Mouse (Mus musculus) CH12.LX (cell line): ENCODE measurements at regions not wholly inside any gene's neighbourhood (a gene's known extent, or its start where the extent isn't known, plus 50 kb on each side); places are given as distances from the start of the nearest gene placed in this dataset.
A peak's percentile ranks its signal among the peaks of the same experiment; 100 is the strongest.

Experiments used
- DNase-seq: peaks from one replicate; pipeline ENCODE4 v3.0.0-alpha.2; 2013; ENCODE audit errors: extremely low read depth
- H3K27ac ChIP-seq: 2 replicates; pipeline ENCODE4 v1.5.1; 2012; ENCODE audit warnings: low read depth, mild to moderate bottlenecking, control low read depth, moderate library complexity; ENCODE audit not compliant: insufficient read depth
- H3K27me3 ChIP-seq: replicated peaks from 2 replicates; pipeline ENCODE3; 2012; ENCODE audit warnings: inconsistent platforms
- H3K36me3 ChIP-seq, 2 experiments: replicated peaks in 1 of 2; 2 replicates each; pipeline versions ENCODE3 to v1.6.1; 2012; ENCODE audit warnings: inconsistent platforms in 1 of 2, low read length in 1 of 2, mild to moderate bottlenecking in 1 of 2, mixed read lengths in 1 of 2, moderate library complexity in 1 of 2; ENCODE audit not compliant: control insufficient read depth in 1 of 2, insufficient read depth in 1 of 2
- H3K4me1 ChIP-seq, 2 experiments: 2 replicates each; pipeline ENCODE4 v1.6.1; 2012; ENCODE audit warnings: inconsistent platforms in 1 of 2, moderate library complexity in 1 of 2; ENCODE audit not compliant: insufficient read depth in 2 of 2, control insufficient read depth in 1 of 2
- H3K4me2 ChIP-seq: 2 replicates; pipeline ENCODE4 v1.6.1; 2012; ENCODE audit warnings: low read depth, mild to moderate bottlenecking, control low read depth; ENCODE audit not compliant: poor library complexity, insufficient read depth, severe bottlenecking
- H3K4me3 ChIP-seq, 3 experiments: fragments of 150-350 bp in 1 of 3; sonication (generic) in 1 of 3; replicated peaks in 1 of 3; 2 replicates each; pipeline versions ENCODE3 to v1.5.1; 2011 to 2012; ENCODE audit warnings: low read depth in 2 of 3, low read length in 2 of 3, mild to moderate bottlenecking in 2 of 3, moderate library complexity in 2 of 3, control low read depth in 1 of 3, improper control_type of control experiment in 1 of 3, inconsistent platforms in 1 of 3, mixed read lengths in 1 of 3; ENCODE audit not compliant: poor library complexity in 1 of 3
- H3K79me2 ChIP-seq: replicated peaks from 2 replicates; pipeline ENCODE4 v1.6.1; 2012; ENCODE audit warnings: mild to moderate bottlenecking, moderate library complexity; ENCODE audit not compliant: control insufficient read depth, poor library complexity, insufficient read depth, severe bottlenecking; ENCODE audit errors: extremely low read depth
- H3K9ac ChIP-seq: 2 replicates; pipeline ENCODE4 v1.6.1; 2012; ENCODE audit warnings: low read depth, mild to moderate bottlenecking, control low read depth, moderate library complexity; ENCODE audit not compliant: insufficient read depth
- H3K9me3 ChIP-seq: replicated peaks from 2 replicates; pipeline ENCODE3; 2012; ENCODE audit warnings: low read length, inconsistent platforms, mixed read lengths
- CTCF ChIP-seq, 2 experiments: IDR thresholded peaks in 1 of 2; conservative IDR thresholded peaks in 1 of 2; 2 replicates each; pipeline ENCODE4 v1.5.1; 2011 to 2012; ENCODE audit warnings: low read depth in 2 of 2, low read length in 2 of 2, improper control_type of control experiment in 1 of 2, inconsistent platforms in 1 of 2, mild to moderate bottlenecking in 1 of 2, moderate library complexity in 1 of 2
- ETS1 ChIP-seq: conservative IDR thresholded peaks from 2 replicates; pipeline ENCODE4 v1.6.1; 2012; ENCODE audit warnings: low read depth, mild to moderate bottlenecking, inconsistent platforms, low read length, improper control_type of control experiment, moderate library complexity
- IRF4 ChIP-seq: IDR thresholded peaks from 2 replicates; pipeline ENCODE4 v1.6.1; 2014; ENCODE audit warnings: low read depth, mild to moderate bottlenecking, inconsistent platforms, low read length, improper control_type of control experiment
- KAT2A ChIP-seq: IDR thresholded peaks from 2 replicates; pipeline ENCODE4 v1.6.1; 2012; ENCODE audit warnings: low read length, improper control_type of control experiment, inconsistent platforms; ENCODE audit not compliant: insufficient replicate concordance
- MAFK ChIP-seq: IDR thresholded peaks from 2 replicates; pipeline ENCODE4 v1.6.1; 2011; ENCODE audit warnings: low read length, improper control_type of control experiment; ENCODE audit not compliant: insufficient replicate concordance
- MAX ChIP-seq: IDR thresholded peaks from 2 replicates; pipeline ENCODE4 v1.6.1; 2011; ENCODE audit warnings: low read length, improper control_type of control experiment
- MYC ChIP-seq: IDR thresholded peaks from 2 replicates; pipeline ENCODE4 v1.6.1; 2011; ENCODE audit warnings: low read depth, mild to moderate bottlenecking, improper control_type of control experiment, low read length
- NELFE ChIP-seq: IDR thresholded peaks from 2 replicates; pipeline ENCODE4 v1.6.1; 2011; ENCODE audit warnings: low read depth, low read length, improper control_type of control experiment
- PAX5 ChIP-seq: IDR thresholded peaks from 2 replicates; pipeline ENCODE4 v1.6.1; 2012; ENCODE audit warnings: low read length, inconsistent platforms, mixed read lengths
- RAD21 ChIP-seq: IDR thresholded peaks from 2 replicates; pipeline ENCODE4 v1.6.1; 2011; ENCODE audit warnings: low read depth, mild to moderate bottlenecking, low read length, improper control_type of control experiment, moderate library complexity
- SIN3A ChIP-seq: IDR thresholded peaks from 2 replicates; pipeline ENCODE4 v1.6.1; 2012; ENCODE audit warnings: low read length, improper control_type of control experiment, inconsistent platforms
- SMC3 ChIP-seq: IDR thresholded peaks from 2 replicates; pipeline ENCODE4 v1.6.1; 2011; ENCODE audit warnings: low read depth, low read length, improper control_type of control experiment
- ZMIZ1 ChIP-seq: IDR thresholded peaks from 2 replicates; pipeline ENCODE4 v1.6.1; 2012; ENCODE audit warnings: low read depth, mild to moderate bottlenecking, inconsistent platforms, low read length, improper control_type of control experiment
- dilution Hi-C: fragments of 300-500 bp; cut with MboI; formaldehyde crosslinking; loops from 2 replicates; pipeline ENCODE4 v1.14.3; 2020; ENCODE audit warnings: low sequenced_read_pairs; ENCODE audit not compliant: extremely low pct_unique_long_range_greater_than_20kb, extremely low pct_ligation_motif_present
- in situ Hi-C: fragments of 300-500 bp; cut with MboI; formaldehyde crosslinking; loops from 3 replicates; pipeline ENCODE4 v1.14.3; 2019; ENCODE audit warnings: low sequenced_read_pairs, low pct_ligation_motif_present, low pct_unique_long_range_greater_than_20kb, mixed read lengths

DNA sequence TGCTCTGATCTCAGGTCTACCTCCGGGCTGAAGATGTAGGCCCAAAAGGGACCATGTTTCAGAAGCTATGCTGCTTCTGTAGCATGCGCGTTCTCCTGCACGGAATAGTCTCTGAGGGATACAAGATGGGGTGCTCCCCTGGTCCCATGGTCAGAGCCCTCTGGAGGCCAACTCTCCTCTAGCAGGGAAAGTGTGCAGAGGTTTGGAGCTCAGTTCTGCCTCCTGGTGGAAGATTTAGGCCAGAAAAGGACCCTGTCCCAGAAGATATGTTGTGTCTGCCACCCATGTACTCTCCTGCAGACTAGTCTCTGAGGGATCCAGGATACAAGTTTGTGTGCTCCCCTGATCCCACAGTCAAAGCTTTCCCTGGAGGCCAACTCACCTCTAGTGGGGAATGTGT is 350.9 kb upstream of the Ercc4 start:
- Histone ChIP-seq H3K27me3 (peaks cover 6% of the 10 kb centered on the region), H3K9me3 (no peaks in the 10 kb centered on the region), H3K4me2 (no peak overlapping the region), H3K27ac (no peak overlapping the region), H3K9ac (no peak overlapping the region), H3K4me1 (no peaks in the 10 kb centered on the region), H3K4me3 (no peak overlapping the region), H3K36me3 (no peaks in the 10 kb centered on the region), H3K79me2 (no peaks in the 10 kb centered on the region)
- DNase-seq: peak; percentile 46
- TF ChIP-seq MAX (no peak), SIN3A (no peak), MYC (no peak), SMC3 (peak; percentile 70), NELFE (peak; percentile 32; the same call in 1 of the 2 replicates), PAX5 (no peak), CTCF (conservative IDR thresholded peaks at IDR 0.05 in 1 of 2, IDR thresholded peaks at IDR 0.05 in 1 of 2; ENCODE audit: low read depth in 2 of 2, low read length in 2 of 2) (peak; percentile 44 to 94; a peak in 2 of 4 replicates), IRF4 (no peak), ZMIZ1 (no peak), RAD21 (peak; percentile 43), KAT2A (no peak)
- dilution Hi-C loops (no loop called here), in situ Hi-C loops (no loop called here)

DNA sequence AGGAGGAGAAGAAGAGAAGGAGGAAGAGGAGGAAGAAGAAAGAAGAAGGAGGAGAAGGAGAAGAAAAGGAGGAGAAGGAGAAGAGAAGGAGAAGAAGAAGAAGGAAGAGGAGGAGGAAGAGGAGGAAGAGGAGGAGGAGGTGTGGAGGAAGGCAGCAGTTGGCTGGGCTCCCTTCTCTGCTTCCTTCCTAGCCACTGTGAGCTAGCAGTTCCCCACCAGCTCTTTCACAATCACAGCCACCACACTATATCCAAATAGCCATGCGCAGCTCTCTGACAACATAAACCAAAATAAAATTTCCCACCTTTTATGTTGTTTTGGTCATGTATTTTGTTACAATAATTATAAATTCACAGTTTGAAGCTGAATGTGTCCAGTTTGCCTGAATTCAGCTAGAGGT is 345.3 kb upstream of the Ercc4 start:
- no peaks in the 10 kb centered on the region for H3K36me3 ChIP-seq
- H3K4me1 ChIP-seq: no peaks in the 10 kb centered on the region
- H3K27me3 ChIP-seq: peaks cover 12% of the 10 kb centered on the region
- in situ Hi-C loops (no loop called here), dilution Hi-C loops (no loop called here)
- no peak for TF ChIP-seq KAT2A
- TF ChIP-seq IRF4: no peak
- DNase-seq: no peak
- no peak overlapping the region for H3K27ac ChIP-seq
- no peak overlapping the region for H3K9ac ChIP-seq
- H3K79me2 ChIP-seq: no peaks in the 10 kb centered on the region
- no peak overlapping the region for H3K4me2 ChIP-seq
- no peak overlapping the region for H3K4me3 ChIP-seq
- H3K9me3 ChIP-seq: no peaks in the 10 kb centered on the region

DNA sequence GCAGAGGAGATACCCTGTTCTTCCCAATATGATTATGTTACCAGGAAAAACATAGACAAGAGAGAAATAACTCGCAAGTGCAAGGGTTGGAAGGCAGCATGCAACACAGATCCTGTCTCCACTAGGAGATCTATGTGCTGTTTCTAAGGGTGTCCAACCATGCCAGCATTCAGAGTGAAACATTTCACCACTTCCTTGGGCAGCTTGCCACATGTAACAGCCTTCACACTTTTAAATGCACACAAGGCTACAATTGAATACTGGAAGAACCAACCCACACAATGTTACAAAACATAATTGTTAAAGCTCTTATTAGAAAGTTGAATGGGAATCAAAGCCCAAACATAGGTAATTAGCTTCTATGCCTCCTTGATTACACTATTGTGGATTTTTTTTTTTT is 344.9 kb upstream of the Ercc4 start:
- in situ Hi-C loops: no loop called here
- no peaks in the 10 kb centered on the region for H3K9me3 ChIP-seq
- DNase-seq: no peak
- H3K27me3 ChIP-seq: peaks cover 12% of the 10 kb centered on the region
- no peaks in the 10 kb centered on the region for H3K36me3 ChIP-seq
- TF ChIP-seq MAFK (no peak), ETS1 (no peak), NELFE (no peak), SMC3 (no peak)
- no peak overlapping the region for H3K27ac ChIP-seq
- no peaks in the 10 kb centered on the region for H3K79me2 ChIP-seq
- no peak overlapping the region for H3K4me2 ChIP-seq
- dilution Hi-C loops: no loop called here
- H3K4me3 ChIP-seq: no peak overlapping the region
- H3K4me1 ChIP-seq: no peaks in the 10 kb centered on the region
- no peak overlapping the region for H3K9ac ChIP-seq
